7 mouse cellular contexts compared by ENCODE assay signal in the genomic region with DNA sequence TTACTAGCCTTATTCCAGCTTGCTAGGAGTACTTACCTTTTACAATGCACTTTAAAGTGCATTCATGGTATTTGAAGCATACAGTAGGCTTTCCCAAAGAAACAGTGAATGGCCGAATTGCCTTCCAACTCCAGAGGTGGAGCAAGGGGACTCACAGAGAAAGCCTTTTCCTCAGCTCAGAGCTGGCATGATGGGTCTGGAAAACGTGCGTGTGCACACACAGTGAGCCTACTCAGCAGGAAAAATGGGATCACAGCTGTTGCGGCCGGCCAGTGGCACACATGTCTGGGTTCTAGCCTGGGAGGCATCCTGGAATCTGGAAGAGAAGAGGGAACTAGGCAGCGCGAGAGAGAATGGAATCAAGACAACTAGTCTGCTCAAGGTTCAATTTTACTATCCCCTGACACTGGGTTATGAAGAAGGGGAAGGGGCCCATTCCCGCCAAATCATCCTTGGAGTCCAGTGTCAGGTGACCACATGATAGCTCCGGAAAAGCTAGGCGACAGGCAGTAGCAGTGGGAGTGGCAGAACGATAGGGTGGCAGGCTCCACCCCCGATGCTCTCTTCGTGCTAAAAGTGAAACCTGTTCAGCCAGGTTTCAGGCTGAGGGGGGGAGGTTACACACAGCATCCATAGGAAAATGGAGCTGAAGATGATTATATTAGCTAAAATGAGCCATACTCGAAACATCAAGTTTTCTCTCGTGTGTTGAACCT. TPM values are rescaled to one million over a fixed set of nuclear protein-coding genes. Genes with fewer than 3 reads are reported as not detected.
DNase-seq lines count a peak whose midpoint lies in the region; ATAC-seq and TF ChIP-seq lines count a peak whose summit lies in the region.

No protein-coding gene starts in this region.

- peak overlapping the region; percentile 20 for H3K4me3 ChIP-seq in embryonic facial prominence, embryonic 12.5 days
- peak overlapping the region; percentile 30 for H3K4me3 ChIP-seq in intestine, embryonic 15.5 days (replicated peaks)
- peak overlapping the region; percentile 21; the same call in 1 of the 2 replicates for H3K4me3 ChIP-seq in midbrain, postnatal 0 days (ENCODE audit: low read depth, low read length)

- TF ChIP-seq CTCF in midbrain, postnatal 0 days (IDR thresholded peaks at IDR 0.05), result no peak

- peak overlapping the region; percentile 47 for H3K4me2 ChIP-seq in embryonic facial prominence, embryonic 12.5 days (replicated peaks)
- peak overlapping the region; percentile 58 for H3K4me2 ChIP-seq in intestine, embryonic 15.5 days (replicated peaks)
- H3K4me2 ChIP-seq in midbrain, postnatal 0 days (ENCODE audit: low read depth, low read length, poor library complexity, severe bottlenecking), result peak overlapping the region; percentile 34

- WGBS in embryonic facial prominence, embryonic 12.5 days, result 14% methylated on average over 15 of the region's 15 CpGs
- 16% methylated on average over 15 of the region's 15 CpGs for WGBS in intestine, embryonic 15.5 days
- 16% methylated on average over 15 of the region's 15 CpGs for WGBS in midbrain, postnatal 0 days

- no peak overlapping the region for H3K9ac ChIP-seq in embryonic facial prominence, embryonic 12.5 days
- no peak overlapping the region for H3K9ac ChIP-seq in intestine, embryonic 15.5 days
- H3K9ac ChIP-seq in midbrain, postnatal 0 days (replicated peaks; ENCODE audit: low read length, poor library complexity, severe bottlenecking), result 0 out of 2 replicates have a peak overlapping the region, but pooled peaks have one; percentile 14

- H3K36me3 ChIP-seq in embryonic facial prominence, embryonic 12.5 days, result no peaks in the 10 kb centered on the region
- H3K36me3 ChIP-seq in intestine, embryonic 15.5 days, result no peaks in the 10 kb centered on the region
- H3K36me3 ChIP-seq in midbrain, postnatal 0 days (ENCODE audit: insufficient read depth, low read length), result no peaks in the 10 kb centered on the region

- H3K4me1 ChIP-seq in embryonic facial prominence, embryonic 12.5 days, result 0 out of 2 replicates have a peak, but pooled peaks cover 4% of the 10 kb centered on the region
- peaks cover 6% of the 10 kb centered on the region for H3K4me1 ChIP-seq in intestine, embryonic 15.5 days (replicated peaks)
- H3K4me1 ChIP-seq in midbrain, postnatal 0 days (ENCODE audit: insufficient read depth, low read length), result no peaks in the 10 kb centered on the region; the same call in 1 of the 2 replicates

- no peak for ATAC-seq in embryonic facial prominence, embryonic 12.5 days (ENCODE audit: insufficient number of reproducible peaks, insufficient read depth, low FRiP score, low TSS enrichment)
- peak; percentile 82 for ATAC-seq in intestine, embryonic 15.5 days
- ATAC-seq in midbrain, postnatal 0 days (ENCODE audit: low FRiP score), result peak; percentile 86

- H3K9me3 ChIP-seq in embryonic facial prominence, embryonic 12.5 days, result no peaks in the 10 kb centered on the region
- no peaks in the 10 kb centered on the region for H3K9me3 ChIP-seq in intestine, embryonic 15.5 days
- no peaks in the 10 kb centered on the region for H3K9me3 ChIP-seq in midbrain, postnatal 0 days (ENCODE audit: low read length)

- H3K27me3 ChIP-seq in embryonic facial prominence, embryonic 12.5 days, result no peaks in the 10 kb centered on the region
- H3K27me3 ChIP-seq in intestine, embryonic 15.5 days (replicated peaks), result no peaks in the 10 kb centered on the region
- H3K27me3 ChIP-seq in midbrain, postnatal 0 days (ENCODE audit: insufficient read depth, low read length), result no peaks in the 10 kb centered on the region

- peak; percentile 31 for DNase-seq in thymus, postnatal 0 days (ENCODE audit: low spot score)
- no peak for DNase-seq in thymus, adult 18-20 months
- peak; percentile 52 for DNase-seq in midbrain, postnatal 0 days (ENCODE audit: low spot score)
- no peak for DNase-seq in ovary, postnatal 36 days (ENCODE audit: low spot score)
- no peak for DNase-seq in adrenal gland, postnatal 4 days (ENCODE audit: low spot score in 2 of 2)

- no peak overlapping the region for H3K27ac ChIP-seq in embryonic facial prominence, embryonic 12.5 days
- H3K27ac ChIP-seq in intestine, embryonic 15.5 days, result no peak overlapping the region
- 0 out of 2 replicates have a peak overlapping the region, but pooled peaks have one; percentile 0 for H3K27ac ChIP-seq in midbrain, postnatal 0 days (ENCODE audit: low read depth, low read length)

RNA-seq across cellular contexts. Expression of gene Gpld1, which starts 22.3 kb away (rescaled TPM):
- 0.47 and 0.54 TPM in 2 replicates for polyA plus RNA-seq in thymus, postnatal 0 days (2015; fragmentation: Nextera tagmentation; extraction: Ambion mirVana)
- polyA plus RNA-seq in embryonic facial prominence, embryonic 12.5 days (2016; fragmentation: Nextera tagmentation; extraction: Ambion mirVana), result 1.1 TPM in 2 replicates
- polyA plus RNA-seq in intestine, embryonic 15.5 days (2015; fragmentation: Nextera tagmentation; extraction: Ambion mirVana), result 2.0 and 3.1 TPM in 2 replicates
- 5.5 and 6.3 TPM in 2 replicates for total RNA-seq in midbrain, postnatal 0 days (2014; rRNA removed)
- polyA plus RNA-seq in midbrain, postnatal 0 days (2015; fragmentation: Nextera tagmentation; extraction: Ambion mirVana), result 2.6 and 3.8 TPM in 2 replicates
- total RNA-seq in adrenal gland, postnatal 4 days (2021), result 10 to 100 TPM in 1 of 2 experiments, 1 to 10 TPM in 1; 2.9 to 13.4 TPM

RNA-seq across cellular contexts. Expression of gene Aldh5a1, which starts 27.8 kb away (rescaled TPM):
- 1.2 and 1.3 TPM in 2 replicates for polyA plus RNA-seq in thymus, postnatal 0 days (2015; fragmentation: Nextera tagmentation; extraction: Ambion mirVana)
- polyA plus RNA-seq in embryonic facial prominence, embryonic 12.5 days (2016; fragmentation: Nextera tagmentation; extraction: Ambion mirVana), result 8.1 and 8.5 TPM in 2 replicates
- 9.6 and 10.3 TPM in 2 replicates for polyA plus RNA-seq in intestine, embryonic 15.5 days (2015; fragmentation: Nextera tagmentation; extraction: Ambion mirVana)
- total RNA-seq in midbrain, postnatal 0 days (2014; rRNA removed), result 45.8 and 53.8 TPM in 2 replicates
- 14.6 and 15.4 TPM in 2 replicates for polyA plus RNA-seq in midbrain, postnatal 0 days (2015; fragmentation: Nextera tagmentation; extraction: Ambion mirVana)
- 10 to 100 TPM; 20.3 to 22.0 TPM for total RNA-seq in adrenal gland, postnatal 4 days (2021)

RNA-seq across cellular contexts. Expression of gene Mrs2, which starts 54.9 kb away (rescaled TPM):
- 18.6 and 24.6 TPM in 2 replicates for polyA plus RNA-seq in thymus, postnatal 0 days (2015; fragmentation: Nextera tagmentation; extraction: Ambion mirVana)
- 23.6 and 26.6 TPM in 2 replicates for polyA plus RNA-seq in embryonic facial prominence, embryonic 12.5 days (2016; fragmentation: Nextera tagmentation; extraction: Ambion mirVana)
- 15.6 and 17.4 TPM in 2 replicates for polyA plus RNA-seq in intestine, embryonic 15.5 days (2015; fragmentation: Nextera tagmentation; extraction: Ambion mirVana)
- 41.8 and 42.0 TPM in 2 replicates for total RNA-seq in midbrain, postnatal 0 days (2014; rRNA removed)
- polyA plus RNA-seq in midbrain, postnatal 0 days (2015; fragmentation: Nextera tagmentation; extraction: Ambion mirVana), result 10.9 and 13.0 TPM in 2 replicates
- 10 to 100 TPM; 57.5 to 74.4 TPM for total RNA-seq in adrenal gland, postnatal 4 days (2021)

Comparison
In these comparisons a context has a peak if more than half of its experiments do, and no peak if none do; other contexts are left out.
1. DNase-seq: peak in thymus, postnatal 0 days (single experiment) and midbrain, postnatal 0 days (single experiment); none in thymus, adult 18-20 months (0 of 2), ovary, postnatal 36 days (single experiment) and adrenal gland, postnatal 4 days (0 of 2).
2. Peak in every context shown above with its lines, with median percentiles within 50 percentile points of each other: H3K4me2 ChIP-seq and H3K4me3 ChIP-seq.